Mouse (Mus musculus): Measurements from ENCODE around the gene Cacnb1. TPM values are rescaled to one million over a fixed set of nuclear protein-coding genes. Genes with fewer than 3 reads are reported as not detected.

Cacnb1 gene
- polyA plus RNA-seq, 1 experiment from 2014 or later: 12.8 TPM

GRCm38 (mm10) chr11:98044074-98044473 is 21.2 kb upstream of the Cacnb1 start:
- Histone ChIP-seq H3K27me3 (ENCODE audit: insufficient read depth, low read length) (no peaks in the 10 kb centered on the region), H3K9ac (replicated peaks; ENCODE audit: low read length) (no peak overlapping the region), H3K4me3 (ENCODE audit: low read length) (no peak overlapping the region), H3K9me3 (ENCODE audit: low read length) (no peaks in the 10 kb centered on the region), H3K36me3 (ENCODE audit: insufficient read depth, low read length) (no peaks in the 10 kb centered on the region), H3K4me2 (replicated peaks; ENCODE audit: low read depth, low read length) (no peak overlapping the region), H3K4me1 (ENCODE audit: insufficient read depth, low read length) (peaks cover 10% of the 10 kb centered on the region; the same call in 1 of the 2 replicates), H3K27ac (ENCODE audit: low read length) (no peak overlapping the region)
- 56% methylated on average over 5 of the region's 5 CpGs for WGBS
- ATAC-seq (ENCODE audit: low FRiP score, low TSS enrichment): no peak

DNA sequence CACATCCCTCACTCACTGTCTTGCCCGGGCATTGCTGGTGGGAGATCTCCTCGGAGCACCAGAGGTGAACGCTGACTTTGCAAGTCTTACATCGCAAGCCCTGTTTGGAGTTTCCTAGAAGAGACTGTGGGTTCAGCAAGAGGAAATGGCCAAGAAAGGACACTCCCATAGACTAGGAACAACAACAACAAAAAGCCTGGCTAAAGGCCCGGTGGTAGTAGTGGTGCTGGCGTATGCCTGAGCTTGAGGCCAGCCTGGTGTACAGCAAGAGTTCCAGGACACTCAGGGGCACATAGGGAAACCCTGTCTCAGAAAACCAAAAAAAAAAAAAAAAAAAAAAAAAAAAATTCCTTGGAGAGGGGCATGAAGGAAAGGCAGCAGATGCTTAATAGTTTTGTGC is 19.9 kb upstream of the Cacnb1 start:
- Histone ChIP-seq H3K9me3 (ENCODE audit: low read length) (no peaks in the 10 kb centered on the region), H3K27me3 (ENCODE audit: insufficient read depth, low read length) (no peaks in the 10 kb centered on the region), H3K4me3 (ENCODE audit: low read length) (no peak overlapping the region), H3K4me1 (ENCODE audit: insufficient read depth, low read length) (peaks cover 10% of the 10 kb centered on the region; the same call in 1 of the 2 replicates), H3K27ac (ENCODE audit: low read length) (no peak overlapping the region), H3K36me3 (ENCODE audit: insufficient read depth, low read length) (no peaks in the 10 kb centered on the region), H3K4me2 (replicated peaks; ENCODE audit: low read depth, low read length) (no peak overlapping the region), H3K9ac (replicated peaks; ENCODE audit: low read length) (no peak overlapping the region)
- ATAC-seq (ENCODE audit: low FRiP score, low TSS enrichment): no peak
- 62% methylated on average over 6 of the region's 6 CpGs for WGBS

- 58% methylated on average over 8 of the region's 8 CpGs for WGBS
- Histone ChIP-seq H3K9me3 (ENCODE audit: low read length) (no peaks in the 10 kb centered on the region), H3K4me2 (replicated peaks; ENCODE audit: low read depth, low read length) (no peak overlapping the region), H3K4me1 (ENCODE audit: insufficient read depth, low read length) (peaks cover 15% of the 10 kb centered on the region), H3K9ac (replicated peaks; ENCODE audit: low read length) (no peak overlapping the region), H3K27me3 (ENCODE audit: insufficient read depth, low read length) (peaks cover 3% of the 10 kb centered on the region), H3K36me3 (ENCODE audit: insufficient read depth, low read length) (no peaks in the 10 kb centered on the region), H3K27ac (ENCODE audit: low read length) (no peak overlapping the region), H3K4me3 (ENCODE audit: low read length) (no peak overlapping the region)
- ATAC-seq (ENCODE audit: low FRiP score, low TSS enrichment): no peak
Measured at GRCm38 (mm10) chr11:98040975-98041374, 18.1 kb upstream of the Cacnb1 start.

GRCm38 (mm10) chr11:98037871-98038270 is 15.0 kb upstream of the Cacnb1 start:
- H3K4me1 ChIP-seq (ENCODE audit: insufficient read depth, low read length): peaks cover 21% of the 10 kb centered on the region
- H3K27me3 ChIP-seq (ENCODE audit: insufficient read depth, low read length): peaks cover 6% of the 10 kb centered on the region
- no peak overlapping the region for H3K4me3 ChIP-seq (ENCODE audit: low read length)
- no peak for ATAC-seq (ENCODE audit: low FRiP score, low TSS enrichment)
- no peak overlapping the region for H3K27ac ChIP-seq (ENCODE audit: low read length)
- H3K36me3 ChIP-seq (ENCODE audit: insufficient read depth, low read length): no peaks in the 10 kb centered on the region
- H3K9ac ChIP-seq (replicated peaks; ENCODE audit: low read length): no peak overlapping the region
- no peak overlapping the region for H3K4me2 ChIP-seq (replicated peaks; ENCODE audit: low read depth, low read length)
- H3K9me3 ChIP-seq (ENCODE audit: low read length): no peaks in the 10 kb centered on the region
- 62% methylated on average over 14 of the region's 14 CpGs for WGBS

DNA sequence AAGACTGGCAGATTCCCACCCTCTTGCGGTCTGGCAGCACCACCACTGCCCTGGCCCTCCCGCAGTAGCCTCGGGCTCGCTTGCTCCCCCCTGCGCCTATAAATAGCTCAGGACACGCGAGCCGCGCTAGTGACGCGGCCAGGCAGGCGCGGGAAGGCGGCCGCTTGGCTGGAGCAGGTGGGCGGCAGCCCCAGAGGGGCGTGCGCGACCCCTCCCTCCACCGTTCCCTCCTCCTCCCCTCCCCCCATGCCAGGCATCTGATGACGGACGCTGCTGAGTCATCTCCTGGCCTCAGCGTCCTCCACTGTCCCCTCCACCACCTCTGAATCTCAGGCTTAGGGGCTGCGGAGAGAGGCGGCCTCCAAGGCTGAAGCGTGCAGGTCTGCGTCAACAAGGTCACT is 13.1 kb upstream of the Cacnb1 start:
- Histone ChIP-seq H3K36me3 (ENCODE audit: insufficient read depth, low read length) (peaks cover 4% of the 10 kb centered on the region), H3K4me3 (ENCODE audit: low read length) (peak overlapping the region; percentile 40), H3K4me1 (ENCODE audit: insufficient read depth, low read length) (peaks cover 16% of the 10 kb centered on the region), H3K9ac (replicated peaks; ENCODE audit: low read length) (peak overlapping the region; percentile 55), H3K27me3 (ENCODE audit: insufficient read depth, low read length) (peaks cover 6% of the 10 kb centered on the region), H3K9me3 (ENCODE audit: low read length) (no peaks in the 10 kb centered on the region), H3K4me2 (replicated peaks; ENCODE audit: low read depth, low read length) (peak overlapping the region; percentile 67), H3K27ac (ENCODE audit: low read length) (no peak overlapping the region)
- ATAC-seq (ENCODE audit: low FRiP score, low TSS enrichment): peak; percentile 62
- WGBS: 2% methylated on average over 18 of the region's 27 CpGs

DNA sequence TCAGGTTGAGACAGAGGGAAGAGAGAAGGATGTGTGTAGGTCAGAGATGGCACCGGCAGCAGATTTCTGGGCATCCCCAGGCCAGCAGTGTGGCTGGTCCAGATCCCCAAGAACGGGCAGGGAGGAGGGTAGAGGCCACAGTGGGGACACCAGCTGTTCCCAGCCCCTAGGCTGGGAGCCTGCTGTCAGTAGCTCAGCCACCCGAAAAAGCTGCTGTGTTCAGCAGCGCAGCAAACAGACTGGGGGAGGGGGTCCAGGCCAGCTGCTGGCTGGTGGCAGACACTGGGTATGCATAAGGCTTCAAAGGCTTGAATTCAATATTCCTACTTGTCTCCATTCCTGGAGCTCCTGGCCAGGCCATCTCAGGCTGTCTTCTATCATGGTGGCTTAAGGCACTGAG is 12.0 kb upstream of the Cacnb1 start:
- no peak overlapping the region for H3K4me2 ChIP-seq (replicated peaks; ENCODE audit: low read depth, low read length)
- ATAC-seq (ENCODE audit: low FRiP score, low TSS enrichment): peak; percentile 28; the same call in 1 of the 2 replicates
- peaks cover 6% of the 10 kb centered on the region for H3K27me3 ChIP-seq (ENCODE audit: insufficient read depth, low read length)
- H3K4me1 ChIP-seq (ENCODE audit: insufficient read depth, low read length): peaks cover 14% of the 10 kb centered on the region
- peaks cover 15% of the 10 kb centered on the region for H3K36me3 ChIP-seq (ENCODE audit: insufficient read depth, low read length)
- no peak overlapping the region for H3K27ac ChIP-seq (ENCODE audit: low read length)
- WGBS: 27% methylated on average over 4 of the region's 4 CpGs
- no peak overlapping the region for H3K4me3 ChIP-seq (ENCODE audit: low read length)
- no peaks in the 10 kb centered on the region for H3K9me3 ChIP-seq (ENCODE audit: low read length)
- H3K9ac ChIP-seq (replicated peaks; ENCODE audit: low read length): no peak overlapping the region

DNA sequence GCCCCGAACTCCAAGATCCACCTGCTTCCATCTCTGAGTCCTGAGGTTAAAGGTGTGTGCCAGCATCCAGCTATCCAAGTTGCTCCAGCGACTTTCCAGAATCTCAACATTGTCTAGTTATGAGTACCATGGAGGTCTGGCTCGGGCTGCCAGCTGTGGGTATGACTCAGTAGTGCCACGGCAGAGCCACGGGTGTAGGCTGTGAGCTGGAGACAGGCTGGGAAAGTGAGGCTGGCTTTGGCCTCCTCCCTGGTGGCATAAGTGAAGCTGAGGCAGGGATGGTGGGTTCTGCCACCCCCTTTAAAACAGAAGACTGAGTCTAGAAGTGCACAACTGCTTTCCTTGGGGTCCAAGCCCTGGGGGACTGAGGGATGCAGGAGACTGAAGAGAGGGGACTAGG is 11.2 kb upstream of the Cacnb1 start:
- Histone ChIP-seq H3K36me3 (ENCODE audit: insufficient read depth, low read length) (peaks cover 23% of the 10 kb centered on the region), H3K9ac (replicated peaks; ENCODE audit: low read length) (no peak overlapping the region), H3K27me3 (ENCODE audit: insufficient read depth, low read length) (peaks cover 6% of the 10 kb centered on the region), H3K4me1 (ENCODE audit: insufficient read depth, low read length) (peaks cover 14% of the 10 kb centered on the region), H3K27ac (ENCODE audit: low read length) (no peak overlapping the region), H3K9me3 (ENCODE audit: low read length) (no peaks in the 10 kb centered on the region), H3K4me3 (ENCODE audit: low read length) (no peak overlapping the region), H3K4me2 (replicated peaks; ENCODE audit: low read depth, low read length) (no peak overlapping the region)
- no peak for ATAC-seq (ENCODE audit: low FRiP score, low TSS enrichment)
- 83% methylated on average over 5 of the region's 5 CpGs for WGBS

DNA sequence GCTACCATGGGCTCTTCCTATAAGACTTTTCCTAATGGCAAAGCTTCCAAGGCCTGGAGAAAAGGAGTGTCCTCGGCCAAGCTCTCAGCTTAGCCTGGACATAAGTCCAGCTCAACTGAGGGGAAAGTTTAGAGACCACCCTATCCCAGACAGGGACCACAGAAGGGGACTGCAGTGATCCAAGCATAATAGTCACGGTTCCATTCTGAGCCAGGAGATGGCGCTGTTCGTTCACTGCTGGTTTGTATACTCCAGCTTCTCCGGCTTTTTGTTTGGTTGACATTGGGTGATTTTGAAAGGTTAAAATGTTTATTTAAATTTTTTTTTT is 8.6 kb upstream of the Cacnb1 start:
- WGBS: 4% methylated on average over 5 of the region's 5 CpGs
- ATAC-seq (ENCODE audit: low FRiP score, low TSS enrichment): no peak
- no peak overlapping the region for H3K4me3 ChIP-seq (ENCODE audit: low read length)
- peaks cover 33% of the 10 kb centered on the region for H3K36me3 ChIP-seq (ENCODE audit: insufficient read depth, low read length)
- no peak overlapping the region for H3K4me2 ChIP-seq (replicated peaks; ENCODE audit: low read depth, low read length)
- H3K27me3 ChIP-seq (ENCODE audit: insufficient read depth, low read length): peaks cover 4% of the 10 kb centered on the region; the same call in 1 of the 2 replicates
- H3K4me1 ChIP-seq (ENCODE audit: insufficient read depth, low read length): peaks cover 28% of the 10 kb centered on the region
- H3K9me3 ChIP-seq (ENCODE audit: low read length): no peaks in the 10 kb centered on the region
- H3K9ac ChIP-seq (replicated peaks; ENCODE audit: low read length): no peak overlapping the region
- H3K27ac ChIP-seq (ENCODE audit: low read length): no peak overlapping the region

- Histone ChIP-seq H3K27ac (ENCODE audit: low read length) (no peak overlapping the region), H3K36me3 (ENCODE audit: insufficient read depth, low read length) (peaks cover 33% of the 10 kb centered on the region), H3K9me3 (ENCODE audit: low read length) (no peaks in the 10 kb centered on the region), H3K27me3 (ENCODE audit: insufficient read depth, low read length) (peaks cover 2% of the 10 kb centered on the region; the same call in 1 of the 2 replicates), H3K4me2 (replicated peaks; ENCODE audit: low read depth, low read length) (no peak overlapping the region), H3K4me1 (ENCODE audit: insufficient read depth, low read length) (peaks cover 26% of the 10 kb centered on the region), H3K4me3 (ENCODE audit: low read length) (no peak overlapping the region), H3K9ac (replicated peaks; ENCODE audit: low read length) (no peak overlapping the region)
- 55% methylated on average over 5 of the region's 5 CpGs for WGBS
- no peak for ATAC-seq (ENCODE audit: low FRiP score, low TSS enrichment)
Measured at GRCm38 (mm10) chr11:98030701-98031442, 8.0 kb upstream of the Cacnb1 start.

DNA sequence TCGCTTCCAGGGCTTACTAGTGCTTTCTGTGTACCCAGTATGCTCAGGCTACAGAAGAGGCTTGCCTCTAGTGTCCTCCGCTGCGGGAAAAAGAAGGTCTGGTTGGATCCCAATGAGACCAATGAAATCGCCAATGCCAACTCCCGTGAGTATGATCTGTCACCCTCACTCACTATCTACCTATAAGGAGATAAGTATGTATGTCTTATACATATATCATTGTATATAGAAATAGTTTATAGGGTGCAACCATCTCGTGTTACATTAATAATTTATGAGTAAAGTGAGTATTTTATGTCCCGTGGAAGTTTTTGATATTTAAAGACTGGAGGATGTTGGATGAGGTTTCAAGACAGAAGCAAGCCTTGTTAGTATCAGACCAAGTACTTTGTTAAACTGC is 5.0 kb upstream of the Cacnb1 start:
- Histone ChIP-seq H3K4me3 (ENCODE audit: low read length) (peak overlapping the region; percentile 100), H3K36me3 (ENCODE audit: insufficient read depth, low read length) (peaks cover 33% of the 10 kb centered on the region), H3K9me3 (ENCODE audit: low read length) (no peaks in the 10 kb centered on the region), H3K27me3 (ENCODE audit: insufficient read depth, low read length) (no peaks in the 10 kb centered on the region), H3K27ac (ENCODE audit: low read length) (no peak overlapping the region), H3K9ac (replicated peaks; ENCODE audit: low read length) (peak overlapping the region; percentile 100), H3K4me2 (replicated peaks; ENCODE audit: low read depth, low read length) (peak overlapping the region; percentile 82), H3K4me1 (ENCODE audit: insufficient read depth, low read length) (peaks cover 31% of the 10 kb centered on the region)
- ATAC-seq (ENCODE audit: low FRiP score, low TSS enrichment): no peak
- WGBS: 19% methylated on average over 7 of the region's 7 CpGs

All from kidney, embryonic 16.5 days (tissue).